Mouse (Mus musculus) spleen, postnatal 10 days (tissue): ENCODE data around the gene Alkbh6.

ENCODE experiments used
- DNase-seq, 2 experiments: peaks; one replicate each; pipeline ENCODE4 v3.0.0; 2021 to 2022; ENCODE audit warnings: low spot score in 2 of 2

Gene Alkbh6

DNA sequence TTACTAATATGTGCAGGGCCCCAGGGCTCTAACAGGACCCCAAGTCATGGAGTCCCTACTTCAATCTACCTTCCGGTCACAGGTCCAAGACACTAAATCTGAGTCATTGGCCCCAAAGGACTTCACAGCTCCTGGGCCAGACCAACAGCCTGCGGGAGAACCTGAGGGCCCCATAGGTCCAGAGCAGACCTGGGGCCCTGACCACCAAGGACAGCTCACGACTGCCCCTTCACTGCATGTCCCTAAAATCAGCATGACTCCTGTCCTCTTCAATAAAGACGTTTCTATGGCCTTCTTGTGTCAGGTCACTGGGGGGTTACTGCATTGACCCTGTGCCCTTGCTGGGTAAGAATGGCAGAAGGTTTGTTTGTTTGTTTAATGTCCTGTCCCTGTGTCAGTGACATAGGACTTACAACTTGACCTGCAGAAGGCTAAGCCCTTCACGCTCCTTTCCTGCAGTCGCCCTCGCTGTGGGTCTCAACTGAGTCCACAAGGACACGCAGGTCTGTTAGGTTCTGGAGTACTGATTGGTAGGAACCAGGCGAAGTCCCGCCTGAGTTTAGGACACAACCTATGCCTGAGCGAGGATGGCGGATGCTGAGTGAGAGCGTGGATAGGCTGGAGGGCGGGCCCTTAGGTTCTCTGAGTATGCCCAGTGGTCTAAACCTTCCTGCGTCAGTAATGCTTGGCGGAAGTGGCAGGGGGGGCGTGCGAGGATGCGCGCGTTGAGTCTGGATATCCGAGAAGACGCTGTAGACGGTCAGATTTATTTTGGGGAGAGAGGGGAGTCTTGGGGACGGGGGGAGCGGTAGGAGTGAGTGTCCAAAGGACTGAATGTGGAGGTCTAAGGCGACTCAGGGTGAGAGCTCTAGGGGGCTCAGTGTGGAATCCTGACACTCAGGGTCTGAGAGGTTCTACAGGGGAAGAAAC, at the start of gene Alkbh6:
Gene Alkbh6 (plus strand): TSS at position 642 of the 930 bp plus-strand sequence.
- DNase-seq: peak; percentile 53 to 89

DNA sequence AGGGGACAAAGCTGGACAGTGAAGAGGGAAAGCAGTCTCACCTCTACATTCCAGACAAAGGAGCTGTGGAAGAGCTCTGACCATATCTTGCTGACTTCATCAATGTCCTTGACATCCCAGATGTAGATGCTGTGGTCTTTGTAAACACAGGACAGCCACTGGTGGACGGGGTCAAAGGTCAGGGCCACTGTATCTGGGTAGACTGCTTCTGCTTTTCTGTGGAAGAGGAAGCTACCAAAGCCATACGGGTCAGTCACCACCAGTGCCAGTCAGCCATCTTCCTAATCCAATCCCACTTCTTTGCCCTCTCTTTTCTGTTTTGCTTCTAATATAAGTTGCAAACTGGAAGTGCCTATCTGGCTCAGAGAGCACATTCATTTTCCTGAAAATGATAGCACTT, 43.5 kb upstream of the Alkbh6 start:
- DNase-seq: no peak

DNA sequence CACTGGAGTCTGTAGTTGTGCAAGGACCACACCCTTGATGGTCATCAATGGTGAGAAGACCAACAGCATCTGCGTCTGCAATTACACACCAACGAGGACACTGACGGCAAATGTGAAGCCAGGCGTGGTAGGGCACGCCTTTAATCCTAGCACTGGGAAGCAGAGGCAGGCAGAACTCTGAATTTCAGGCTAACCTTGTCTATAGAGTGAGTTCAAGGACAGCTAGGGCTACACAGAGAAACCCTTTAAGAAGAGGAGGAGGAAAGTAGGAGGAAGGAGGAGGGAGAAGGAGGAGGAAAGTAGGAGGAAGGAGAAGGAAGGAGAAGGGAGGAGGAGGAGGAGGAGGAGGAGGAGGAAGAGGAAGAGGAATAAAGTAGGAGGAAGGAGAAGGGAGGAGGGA, 43.0 kb upstream of the Alkbh6 start:
- DNase-seq: no peak

GRCm38 (mm10) chr7:30265935-30266334, 42.6 kb upstream of the Alkbh6 start:
- no peak for DNase-seq

DNA sequence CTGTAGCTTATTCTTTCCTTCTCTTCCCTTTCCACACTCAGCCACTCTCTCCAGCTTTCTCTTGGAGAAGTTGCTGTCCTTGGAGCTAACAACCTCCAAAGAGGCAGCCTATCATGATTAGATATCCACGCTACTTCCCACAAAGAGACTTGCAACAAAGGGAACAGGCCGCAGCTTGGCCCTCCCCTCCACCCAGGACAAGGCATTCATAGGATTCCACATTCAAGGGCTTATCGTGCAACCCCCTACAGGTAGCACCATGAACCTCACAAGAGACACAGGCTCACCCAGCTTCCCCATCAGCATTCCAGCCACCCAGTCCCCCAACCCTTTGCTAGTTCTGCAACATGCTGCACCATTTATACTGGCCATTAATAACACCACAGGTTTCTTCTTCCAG, 41.7 kb upstream of the Alkbh6 start:
- DNase-seq: no peak

DNA sequence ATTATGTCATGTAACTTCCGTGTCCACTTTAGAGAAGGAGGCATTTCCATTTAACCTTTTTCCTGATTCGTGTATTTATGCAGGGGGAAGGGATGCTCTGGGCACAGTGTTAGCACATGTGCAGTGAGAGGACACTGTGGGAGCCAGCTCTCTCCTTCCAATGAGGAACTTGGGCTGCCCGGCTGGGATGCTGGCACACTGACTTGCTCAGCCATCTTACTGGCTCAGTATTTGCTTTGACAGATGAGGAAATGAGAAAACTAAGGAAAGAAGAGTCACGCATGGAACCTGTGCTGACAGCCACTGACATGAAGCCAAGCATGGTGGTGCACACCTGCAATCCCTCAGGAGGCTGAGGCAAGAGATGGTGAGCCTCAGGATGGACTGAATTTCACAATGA, 38.9 kb upstream of the Alkbh6 start:
- no peak for DNase-seq

DNA sequence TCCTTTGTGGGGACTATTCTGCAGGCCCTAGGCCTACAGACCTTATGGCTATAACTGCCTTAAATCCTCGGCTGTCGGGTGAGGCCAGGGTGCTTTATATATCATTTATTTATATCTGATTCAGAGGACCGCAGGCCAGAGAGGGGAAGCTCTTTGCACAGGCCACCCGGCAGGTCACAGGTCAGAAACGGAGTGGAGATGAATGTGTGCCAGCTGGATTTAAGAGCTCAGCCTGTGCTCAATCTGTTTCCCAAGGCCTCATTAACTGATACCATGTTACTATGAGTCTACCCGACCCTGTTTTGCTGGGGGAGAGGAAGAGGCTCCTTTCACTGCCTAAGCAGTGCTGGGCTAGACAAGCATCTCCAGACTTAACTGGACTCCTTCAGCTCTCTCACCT, 34.1 kb upstream of the Alkbh6 start:
- no peak for DNase-seq

- DNase-seq: no peak
Observed at GRCm38 (mm10) chr7:30278911-30279310, 29.6 kb upstream of the Alkbh6 start.

GRCm38 (mm10) chr7:30279536-30279935, 29.0 kb upstream of the Alkbh6 start:
- DNase-seq: peak in 1 of 2 experiments; percentile 46

DNA sequence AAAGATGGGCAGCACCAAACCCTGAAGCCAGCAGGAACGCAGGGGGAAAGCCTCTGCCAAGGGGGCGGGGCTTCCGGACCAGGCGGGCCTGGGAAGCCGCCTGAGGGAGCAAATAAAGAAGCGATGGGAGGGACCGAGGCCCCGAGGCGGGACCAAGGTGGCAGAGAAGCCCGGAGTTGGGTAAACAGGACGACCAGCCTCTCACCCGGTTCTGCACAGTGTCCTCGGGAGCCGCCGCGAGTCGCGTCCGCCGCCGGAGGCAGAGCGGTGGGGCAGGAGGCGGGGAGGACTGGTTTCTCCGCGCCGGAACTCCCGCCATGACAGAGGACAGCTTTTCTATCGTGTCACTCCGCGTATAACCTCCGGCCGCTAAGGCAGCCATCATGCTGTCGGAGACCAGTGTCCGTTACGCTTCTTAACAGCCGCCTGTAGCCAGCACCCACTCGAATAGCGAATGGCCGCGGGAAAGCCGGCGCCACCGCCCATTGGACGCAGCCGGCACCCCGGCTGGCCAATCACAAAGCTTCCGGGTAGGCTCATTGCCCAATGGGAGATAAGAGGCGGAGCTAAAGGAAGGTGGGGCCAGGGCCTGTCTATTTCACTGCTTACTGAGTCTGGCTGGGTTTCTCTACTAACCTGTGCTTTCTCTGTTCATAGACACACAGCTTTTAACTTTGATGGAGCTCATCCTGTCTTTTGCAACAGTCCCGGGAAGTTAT, 28.4 kb upstream of the Alkbh6 start, which contains the start of the genes Thap8 and Wdr62:
Gene Thap8 (plus strand): TSS at position 144 of the 719 bp plus-strand sequence.
Gene Wdr62 (minus strand): TSS at position 469 of the 719 bp plus-strand sequence.
- peak; percentile 87 to 94 for DNase-seq

- DNase-seq: peak; percentile 66 to 80
Observed at GRCm38 (mm10) chr7:30280670-30281138, 27.8 kb upstream of the Alkbh6 start.

GRCm38 (mm10) chr7:30281522-30281921, 27.0 kb upstream of the Alkbh6 start:
- DNase-seq: no peak

DNA sequence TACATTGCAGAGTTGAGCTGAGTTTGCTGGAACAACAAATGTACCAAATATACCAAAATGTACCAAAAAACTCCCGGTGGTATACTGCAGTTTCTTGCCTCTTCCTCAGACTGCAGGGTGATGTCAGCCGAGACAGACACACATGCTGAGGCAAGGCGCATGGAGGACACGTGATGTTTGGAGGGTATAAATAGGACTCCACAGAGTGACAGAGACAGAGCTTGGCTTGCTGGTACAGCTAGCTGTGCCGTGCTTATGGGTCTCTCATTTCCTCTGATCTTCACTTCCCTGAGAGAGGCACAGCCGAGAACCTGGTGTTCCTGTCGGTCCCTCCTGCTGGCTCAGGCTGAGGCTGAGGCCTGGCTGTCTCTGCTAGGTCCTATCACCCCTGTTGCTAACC, 25.8 kb upstream of the Alkbh6 start:
- DNase-seq: no peak

GRCm38 (mm10) chr7:30286701-30287410, 21.7 kb upstream of the Alkbh6 start:
- DNase-seq: no peak

DNA sequence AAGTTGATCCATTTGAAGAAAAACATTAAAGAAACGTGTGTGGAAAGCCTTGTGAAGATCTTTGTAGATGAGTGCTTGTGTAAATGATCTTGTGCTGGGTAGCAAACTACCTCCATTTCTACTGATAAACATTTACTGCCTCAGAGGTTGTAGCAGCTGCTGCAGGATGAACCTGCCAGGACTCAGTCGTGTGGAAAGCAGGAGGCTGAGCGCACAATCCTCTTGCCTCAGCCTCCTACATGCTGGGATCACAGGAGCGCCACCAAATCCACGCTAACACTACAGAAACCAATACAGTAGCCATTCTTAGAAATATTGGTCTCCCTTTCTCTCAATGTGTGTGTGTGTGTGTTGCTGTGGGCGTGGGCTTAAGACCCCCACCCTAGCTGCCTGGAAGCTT, 20.5 kb upstream of the Alkbh6 start:
- no peak for DNase-seq

DNA sequence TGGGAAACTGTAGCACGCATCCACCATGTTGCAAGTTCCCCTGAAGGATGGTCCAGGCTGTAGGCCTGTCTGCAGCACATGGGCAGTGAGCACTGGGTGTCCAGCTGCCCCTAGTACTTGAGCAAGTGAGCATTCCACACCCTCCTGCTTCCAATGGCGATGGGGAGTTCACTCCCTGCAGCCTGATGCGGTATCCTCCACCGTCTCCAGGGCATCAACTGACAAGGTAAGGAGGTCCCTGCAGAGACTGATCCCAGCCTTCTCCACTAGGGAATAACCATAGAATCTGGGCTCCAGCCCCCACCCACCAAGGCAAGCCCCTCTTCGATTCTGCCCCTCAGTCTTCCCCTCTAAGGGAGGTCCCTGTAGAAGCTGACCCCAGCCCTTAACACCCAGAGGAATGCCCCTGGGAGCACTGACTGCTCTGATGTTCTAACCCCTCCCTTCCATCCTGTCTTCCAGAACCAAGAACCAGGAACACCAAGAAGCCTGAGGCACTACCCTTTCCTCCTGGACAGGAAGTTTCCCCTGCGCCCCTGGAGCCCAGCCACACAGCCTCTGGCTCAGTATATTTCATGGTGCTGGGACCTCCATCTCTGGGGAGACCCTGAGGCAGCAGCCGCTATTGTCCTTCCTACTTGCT, 19.3 kb upstream of the Alkbh6 start:
- DNase-seq: no peak

DNA sequence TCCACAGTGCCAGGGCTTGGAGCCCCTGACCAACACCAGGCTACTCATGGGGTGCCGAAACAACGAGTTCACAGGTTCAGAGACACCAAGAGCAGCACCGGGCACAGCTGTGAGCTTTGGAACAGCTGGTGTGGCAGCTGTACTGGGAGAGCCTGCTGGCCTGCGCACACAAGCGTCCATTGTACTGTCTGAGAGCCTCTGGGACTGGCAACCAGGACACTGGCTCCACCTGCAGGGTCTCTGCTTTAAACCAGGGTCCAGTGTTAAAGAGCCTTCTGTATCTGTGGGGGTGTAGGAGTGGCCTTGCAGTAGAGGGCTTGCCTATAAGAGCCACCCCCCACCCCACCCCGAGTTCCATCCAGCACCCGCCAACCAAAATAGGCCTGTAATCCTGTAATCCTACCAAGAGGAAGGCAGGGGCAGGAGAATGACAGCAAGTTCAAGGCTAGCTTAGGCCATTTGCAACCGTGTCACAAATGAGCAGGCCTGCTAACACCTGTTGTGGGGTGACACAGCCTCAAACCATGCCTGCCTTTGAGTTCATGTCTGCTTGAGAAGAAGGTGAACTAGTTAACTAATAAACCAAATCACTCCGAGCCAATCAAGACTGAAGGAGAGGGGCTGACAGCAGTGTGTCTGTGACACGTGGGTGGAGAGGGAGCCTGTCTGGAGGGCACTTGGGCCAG, 18.7 kb upstream of the Alkbh6 start:
- DNase-seq: no peak

DNA sequence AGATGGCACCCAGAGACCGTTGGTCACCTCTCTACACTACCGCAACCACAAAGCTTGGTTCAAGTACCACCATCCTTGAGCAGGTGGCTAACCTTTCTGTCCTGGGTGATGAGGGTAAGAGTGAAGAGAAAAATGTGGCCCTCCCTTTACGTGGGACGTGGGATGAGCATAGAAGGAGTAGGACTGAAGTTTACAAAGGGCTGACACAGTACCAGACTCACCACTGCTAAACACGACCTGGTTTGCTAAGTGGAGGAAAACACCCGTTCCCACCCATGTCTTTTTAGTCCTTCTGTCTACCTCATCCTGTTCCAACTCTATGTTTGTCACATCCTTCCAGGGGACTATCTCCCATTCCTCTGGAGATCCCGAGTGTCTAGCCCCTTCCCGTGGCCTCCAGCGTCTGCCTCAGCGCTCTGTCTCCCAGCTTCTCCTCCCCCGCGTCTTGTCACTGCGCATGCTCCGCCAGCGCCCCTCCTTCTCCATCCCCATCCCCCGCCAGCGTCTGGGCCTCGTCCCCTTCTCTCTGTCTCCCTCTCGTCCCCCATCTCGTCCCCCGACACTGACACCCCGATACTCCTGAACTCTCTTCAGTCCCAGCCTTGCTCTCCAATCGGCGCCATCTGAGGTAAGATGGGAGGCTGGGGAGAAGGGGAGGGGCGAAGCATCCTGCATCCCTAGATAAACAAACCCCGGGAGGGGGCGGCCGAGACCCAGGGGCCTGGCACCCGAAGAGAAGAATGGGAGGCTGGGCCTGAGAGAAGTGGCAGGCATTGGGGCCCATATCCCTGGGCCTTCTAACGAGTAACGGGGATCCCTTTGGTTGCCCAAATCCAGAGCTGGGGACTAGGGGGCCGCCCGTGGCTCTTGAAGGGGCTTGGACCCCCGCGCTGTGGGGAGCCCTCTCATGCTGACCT, 17.0 kb upstream of the Alkbh6 start, which contains the start of gene Clip3:
Gene Clip3 (plus strand): TSS at position 514 of the 917 bp plus-strand sequence.
- DNase-seq: peak in 1 of 2 experiments; percentile 35

- no peak for DNase-seq
Observed at GRCm38 (mm10) chr7:30293795-30294194, 14.7 kb upstream of the Alkbh6 start.

DNA sequence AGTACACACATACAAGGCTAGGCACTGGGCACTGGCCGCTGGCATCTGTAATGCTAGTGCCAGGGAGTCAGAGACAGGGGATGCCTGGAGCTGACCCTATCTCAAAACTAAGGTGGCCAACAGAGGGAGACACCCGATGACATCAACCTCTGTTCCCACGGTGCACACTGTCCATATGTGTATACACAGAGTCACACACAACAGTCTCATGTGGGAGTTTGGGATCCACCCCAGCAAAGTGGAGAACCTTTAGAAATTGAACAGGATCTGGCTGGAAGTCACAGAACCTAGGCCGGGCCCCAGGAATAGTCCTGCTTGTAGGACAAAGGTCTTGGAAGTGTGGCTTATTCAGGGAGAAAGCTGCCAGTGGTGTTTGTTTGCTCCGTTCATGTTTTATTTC, 14.2 kb upstream of the Alkbh6 start:
- DNase-seq: no peak
